Mouse (Mus musculus) embryonic facial prominence, embryonic 14.5 days (tissue): Measurements from ENCODE around the gene Stard13. TPM values are rescaled to one million over a fixed set of nuclear protein-coding genes. Genes with fewer than 3 reads are reported as not detected.

ENCODE experiments used
- ATAC-seq: fragments of 200-750 bp; cut with Nextera tagmentation; 2 replicates; pipeline ENCODE4 v1.8.0; 2017; ENCODE audit warnings: low read depth, moderate number of reproducible peaks, moderate TSS enrichment
- DNase-seq: peaks from one replicate; pipeline ENCODE4 v3.0.0-alpha.2; 2015; ENCODE audit warnings: low spot score
- H3K27ac ChIP-seq: fragments of 300-500 bp; sonication (generic); replicated peaks from 2 replicates; pipeline ENCODE4 v1.5.1; 2014; ENCODE audit warnings: low read depth, mild to moderate bottlenecking, low read length, moderate library complexity
- H3K27me3 ChIP-seq: fragments of 300-500 bp; sonication (generic); replicated peaks from 2 replicates; pipeline ENCODE4 v1.6.1; 2014; ENCODE audit warnings: low read length; ENCODE audit not compliant: control insufficient read depth, insufficient read depth
- H3K36me3 ChIP-seq: fragments of 300-500 bp; sonication (generic); 2 replicates; pipeline ENCODE4 v1.6.1; 2014; ENCODE audit warnings: low read length, mixed read lengths; ENCODE audit not compliant: control insufficient read depth, insufficient read depth
- H3K4me1 ChIP-seq: fragments of 300-500 bp; sonication (generic); 2 replicates; pipeline ENCODE4 v1.6.1; 2014; ENCODE audit warnings: antibody characterized with exemption, low read length; ENCODE audit not compliant: control insufficient read depth, insufficient read depth
- H3K4me2 ChIP-seq: fragments of 300-500 bp; sonication (generic); 2 replicates; pipeline ENCODE4 v1.6.1; 2014; ENCODE audit warnings: low read depth, mild to moderate bottlenecking, low read length, moderate library complexity, mixed read lengths
- H3K4me3 ChIP-seq: fragments of 300-500 bp; sonication (generic); 2 replicates; pipeline ENCODE4 v1.5.1; 2014; ENCODE audit warnings: low read depth, mild to moderate bottlenecking, low read length
- H3K9ac ChIP-seq: fragments of 300-500 bp; sonication (generic); 2 replicates; pipeline ENCODE4 v1.6.1; 2014; ENCODE audit warnings: low read depth, mild to moderate bottlenecking, low read length, moderate library complexity, mixed read lengths
- H3K9me3 ChIP-seq: fragments of 300-500 bp; sonication (generic); 2 replicates; pipeline ENCODE4 v1.6.1; 2016; ENCODE audit warnings: low read length; ENCODE audit not compliant: control insufficient read depth
- WGBS: fragments of 180-500 bp; shearing (Covaris S2); extraction: QIAGEN DNeasy Blood & Tissue Kit; methylation state at CpG from one replicate; pipeline ENCODE4 v1.1.7; 2014; 5-methylcytosine and 5-hydroxymethylcytosine counted together
- polyA plus RNA-seq: library from polyadenylated mRNA; unstranded; fragments of >200 nt; fragmentation: Nextera tagmentation; extraction: Ambion mirVana; gene quantifications from 2 replicates; pipeline ENCODE4 v1.2.1, GENCODE M21; 2014

Stard13 gene
- polyA plus RNA-seq, 1 experiment from 2014 or later = 13.3 TPM

DNA sequence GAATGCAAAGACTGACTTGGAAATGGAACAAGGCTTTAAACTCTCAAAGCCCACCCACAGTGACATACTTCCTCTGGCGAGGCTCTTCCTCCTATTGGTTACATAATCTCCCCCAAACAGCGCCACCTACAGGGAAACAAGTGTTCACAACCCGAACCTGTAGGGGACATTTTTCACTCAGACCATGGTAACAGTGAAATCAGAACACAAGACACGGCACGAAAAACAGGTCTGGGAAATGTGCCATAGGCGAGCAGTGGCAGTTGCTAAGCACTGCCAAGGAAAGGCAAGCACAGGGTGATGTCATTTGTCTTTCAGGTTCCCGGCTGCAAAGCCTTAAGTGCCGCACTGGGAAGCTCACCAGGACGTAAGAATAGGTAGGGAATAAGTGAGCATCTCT is 82.1 kb downstream of the Stard13 start:
- DNase-seq (no peak), ATAC-seq (no peak)
- peaks cover 8% of the 10 kb centered on the region; the same call in 1 of the 2 replicates for H3K4me1 ChIP-seq
- H3K27me3 ChIP-seq = no peaks in the 10 kb centered on the region
- no peak overlapping the region for H3K27ac ChIP-seq
- no peak overlapping the region for H3K4me2 ChIP-seq
- H3K9me3 ChIP-seq = no peaks in the 10 kb centered on the region
- WGBS = 91% methylated on average over 9 of the region's 9 CpGs
- no peak overlapping the region for H3K4me3 ChIP-seq
- no peaks in the 10 kb centered on the region for H3K36me3 ChIP-seq
- H3K9ac ChIP-seq = no peak overlapping the region

DNA sequence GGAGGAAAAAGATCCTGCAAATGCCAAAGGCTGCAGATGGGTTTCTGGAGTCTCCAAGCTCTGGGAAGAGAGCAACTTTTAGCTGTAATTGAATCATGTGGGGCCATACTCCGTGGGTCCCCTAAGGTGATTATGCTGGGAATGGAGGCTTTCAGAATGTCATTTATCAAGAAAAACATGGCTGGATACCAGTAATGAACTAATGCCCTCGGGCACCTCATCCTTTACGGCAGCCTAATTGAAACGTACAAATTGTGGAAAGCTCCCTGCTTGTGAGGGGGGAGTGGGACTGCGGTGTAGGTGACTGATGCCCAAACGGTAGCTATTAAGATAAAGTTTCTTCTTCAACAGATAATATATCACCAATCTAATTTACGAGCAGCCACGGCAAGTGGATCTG is 84.1 kb downstream of the Stard13 start:
- H3K27me3 ChIP-seq = no peaks in the 10 kb centered on the region
- no peak overlapping the region for H3K27ac ChIP-seq
- DNase-seq (no peak), ATAC-seq (no peak; the same call in 1 of the 2 replicates)
- peaks cover under 1% of the 10 kb centered on the region; the same call in 1 of the 2 replicates for H3K4me1 ChIP-seq
- no peak overlapping the region for H3K4me2 ChIP-seq
- H3K9ac ChIP-seq = no peak overlapping the region
- no peaks in the 10 kb centered on the region for H3K36me3 ChIP-seq
- WGBS = 36% methylated on average over 8 of the region's 8 CpGs
- H3K4me3 ChIP-seq = no peak overlapping the region
- H3K9me3 ChIP-seq = no peaks in the 10 kb centered on the region

DNA sequence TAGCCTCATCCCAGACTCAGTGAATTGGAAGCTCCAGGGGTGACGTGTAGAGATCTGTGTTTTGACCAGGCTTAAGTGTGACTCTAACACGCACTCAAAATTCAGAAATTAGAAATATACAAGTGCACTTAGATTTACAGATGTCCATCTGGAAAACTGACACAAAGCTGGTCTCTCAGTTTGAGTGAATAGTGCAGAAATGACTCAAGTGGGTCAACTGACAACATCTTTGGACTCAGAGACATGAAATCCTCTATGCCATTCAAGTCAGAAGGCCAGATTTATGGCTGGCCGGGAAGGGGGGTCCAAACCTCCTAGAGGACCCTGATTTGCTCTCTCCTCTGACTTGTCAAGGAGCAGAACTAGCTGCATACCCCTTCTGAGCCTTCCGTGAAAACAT is 85.6 kb downstream of the Stard13 start:
- H3K9me3 ChIP-seq = no peaks in the 10 kb centered on the region
- no peaks in the 10 kb centered on the region for H3K27me3 ChIP-seq
- WGBS = 83% methylated on average over 4 of the region's 4 CpGs
- ATAC-seq (no peak), DNase-seq (no peak)
- peaks cover 5% of the 10 kb centered on the region; the same call in 1 of the 2 replicates for H3K4me1 ChIP-seq
- H3K4me3 ChIP-seq = no peak overlapping the region
- no peaks in the 10 kb centered on the region for H3K36me3 ChIP-seq
- no peak overlapping the region for H3K27ac ChIP-seq
- no peak overlapping the region for H3K4me2 ChIP-seq
- no peak overlapping the region for H3K9ac ChIP-seq

DNA sequence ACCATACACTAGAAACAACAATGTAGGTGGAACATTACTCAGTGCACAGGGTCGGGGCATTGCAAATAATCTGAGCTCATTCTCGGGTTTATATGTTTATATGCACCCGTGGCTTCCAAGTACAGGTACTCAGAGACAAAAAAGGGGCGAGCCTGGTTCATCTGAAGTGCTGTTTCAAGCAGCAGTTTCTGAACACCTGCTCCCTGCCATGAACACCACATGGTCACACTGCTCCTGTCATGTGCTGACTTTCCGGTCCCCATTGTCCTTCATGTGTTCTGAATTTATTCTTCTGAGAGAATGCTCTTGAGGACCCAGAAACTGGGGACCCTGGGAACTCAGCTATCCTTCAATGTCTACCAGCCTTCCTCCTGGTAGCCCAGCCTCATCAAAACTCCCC is 87.8 kb downstream of the Stard13 start:
- Histone ChIP-seq H3K9me3 (no peaks in the 10 kb centered on the region), H3K4me1 (peaks cover 11% of the 10 kb centered on the region; the same call in 1 of the 2 replicates), H3K36me3 (no peaks in the 10 kb centered on the region), H3K4me2 (no peak overlapping the region), H3K4me3 (no peak overlapping the region), H3K27me3 (no peaks in the 10 kb centered on the region), H3K9ac (no peak overlapping the region), H3K27ac (no peak overlapping the region)
- ATAC-seq = no peak
- 77% methylated on average over 5 of the region's 5 CpGs for WGBS
- DNase-seq = no peak

DNA sequence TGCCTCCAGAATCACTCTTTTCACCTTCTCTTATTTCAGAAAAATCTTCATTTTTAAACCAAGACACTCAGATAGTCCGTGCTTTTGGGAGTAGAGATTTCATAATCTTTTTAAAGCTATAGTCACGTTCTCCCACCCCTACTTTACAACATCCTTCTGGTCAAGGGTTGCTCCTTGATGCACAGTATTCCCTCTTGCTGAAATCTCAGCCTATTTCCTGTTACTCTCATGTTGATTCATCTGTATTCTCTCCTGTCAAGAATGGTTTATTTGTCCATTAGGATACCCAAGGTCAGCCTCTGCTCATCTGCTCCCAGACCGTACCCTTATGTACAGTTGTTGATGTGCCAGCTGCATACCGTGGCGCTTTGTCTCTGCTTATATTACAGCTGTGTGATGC is 89.7 kb downstream of the Stard13 start:
- no peak overlapping the region; the same call in 1 of the 2 replicates for H3K27ac ChIP-seq
- H3K36me3 ChIP-seq = no peaks in the 10 kb centered on the region
- 72% methylated on average over 5 of the region's 5 CpGs for WGBS
- H3K4me2 ChIP-seq = no peak overlapping the region
- ATAC-seq (no peak), DNase-seq (no peak)
- no peak overlapping the region for H3K4me3 ChIP-seq
- H3K27me3 ChIP-seq = no peaks in the 10 kb centered on the region
- peaks cover 11% of the 10 kb centered on the region; the same call in 1 of the 2 replicates for H3K4me1 ChIP-seq
- H3K9ac ChIP-seq = no peak overlapping the region
- H3K9me3 ChIP-seq = no peaks in the 10 kb centered on the region

DNA sequence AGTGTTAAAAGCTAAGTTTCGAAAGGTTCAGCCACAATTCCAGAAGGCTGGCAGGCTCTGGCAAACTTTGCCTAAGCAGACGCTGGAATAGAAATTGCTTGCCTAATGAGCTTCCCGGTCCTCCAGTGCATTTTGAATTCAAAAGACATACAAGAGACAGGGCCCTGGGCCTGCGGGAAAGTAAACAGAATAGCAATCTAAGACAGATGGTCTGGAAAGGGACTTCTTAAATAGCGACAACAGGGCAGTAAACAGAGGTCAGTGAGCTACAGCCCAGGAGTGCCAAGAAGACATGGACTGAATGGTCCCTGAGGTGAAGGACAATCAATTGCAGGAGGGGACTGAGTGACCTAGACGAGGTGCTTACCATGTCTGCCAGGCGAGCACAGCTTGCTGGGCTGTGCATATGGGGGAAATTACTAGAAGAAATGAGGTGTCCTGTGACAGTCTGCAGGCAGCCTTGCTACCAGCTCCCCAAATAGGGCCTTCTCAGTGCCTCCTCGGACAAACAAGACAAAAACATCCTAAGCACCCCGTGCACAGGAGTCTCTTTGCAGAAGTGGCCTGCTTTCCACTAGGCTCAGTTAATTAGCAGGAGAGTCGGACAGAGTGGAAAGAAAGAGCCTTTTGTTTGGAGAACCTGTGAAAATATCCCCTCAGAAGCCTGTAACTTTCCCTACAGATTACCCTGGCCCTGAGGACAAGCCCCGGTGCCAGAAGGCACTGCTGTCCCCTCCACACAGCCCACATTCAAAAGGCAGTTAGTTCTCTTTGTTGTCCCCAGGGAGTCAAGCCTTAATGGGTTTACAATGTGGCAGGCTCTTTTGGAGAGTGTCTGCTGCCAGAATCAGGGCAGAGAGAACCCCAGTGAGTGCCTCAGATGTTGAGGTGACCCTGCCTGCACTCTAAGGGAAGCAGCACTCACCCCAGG is 90.7 kb downstream of the Stard13 start:
- ATAC-seq (0 out of 2 replicates have a peak, but pooled peaks have one; percentile 58), DNase-seq (no peak)
- Histone ChIP-seq H3K4me2 (no peak overlapping the region), H3K36me3 (no peaks in the 10 kb centered on the region), H3K27ac (peak overlapping the region; percentile 48; the same call in 1 of the 2 replicates), H3K4me3 (no peak overlapping the region), H3K27me3 (no peaks in the 10 kb centered on the region), H3K9ac (no peak overlapping the region), H3K4me1 (peaks cover 11% of the 10 kb centered on the region; the same call in 1 of the 2 replicates), H3K9me3 (no peaks in the 10 kb centered on the region)
- 15% methylated on average over 11 of the region's 11 CpGs for WGBS

DNA sequence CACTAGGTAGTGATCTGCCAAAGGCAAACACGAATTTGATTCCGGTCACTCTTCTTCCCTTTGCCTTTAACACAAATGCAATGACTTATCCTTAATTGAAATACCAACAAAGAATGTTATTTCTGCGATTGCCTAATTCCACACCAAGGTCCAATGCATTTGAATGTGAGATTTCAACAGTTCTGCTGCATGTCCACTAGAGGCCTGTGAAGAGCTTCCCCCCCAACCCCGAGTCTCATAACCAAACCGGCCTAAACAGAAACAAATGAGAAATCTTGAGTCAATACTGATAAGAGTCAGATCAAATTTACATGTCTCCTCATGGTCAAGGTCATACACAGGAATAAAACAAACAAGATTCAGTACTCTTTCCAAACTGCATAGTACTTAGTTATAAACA is 91.4 kb downstream of the Stard13 start:
- no peaks in the 10 kb centered on the region for H3K36me3 ChIP-seq
- H3K9ac ChIP-seq = no peak overlapping the region
- H3K4me3 ChIP-seq = no peak overlapping the region
- H3K4me1 ChIP-seq = peaks cover 11% of the 10 kb centered on the region; the same call in 1 of the 2 replicates
- 34% methylated on average over 5 of the region's 5 CpGs for WGBS
- H3K4me2 ChIP-seq = no peak overlapping the region
- no peaks in the 10 kb centered on the region for H3K27me3 ChIP-seq
- DNase-seq (peak; percentile 61), ATAC-seq (0 out of 2 replicates have a peak, but pooled peaks have one; percentile 70)
- no peaks in the 10 kb centered on the region for H3K9me3 ChIP-seq
- H3K27ac ChIP-seq = 0 out of 2 replicates have a peak overlapping the region, but pooled peaks have one; percentile 48

DNA sequence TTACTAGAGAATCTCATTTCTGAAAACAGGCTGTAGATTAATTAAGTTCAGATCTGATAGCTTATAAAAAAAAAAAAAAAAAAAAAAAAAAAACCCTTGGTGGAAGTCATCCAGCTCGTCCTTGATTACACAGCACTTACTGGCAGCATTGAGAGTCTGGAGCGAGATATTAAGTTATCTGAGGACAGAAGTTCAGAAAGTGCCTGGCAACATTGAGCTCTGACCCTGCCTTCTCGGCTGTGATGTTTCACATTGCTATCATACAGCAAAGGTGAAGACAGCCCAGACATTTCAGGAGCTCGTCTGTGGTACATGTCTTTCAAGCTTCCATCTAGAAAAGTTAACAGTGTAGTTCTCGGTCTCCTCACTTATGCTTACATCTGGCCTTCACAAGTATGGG is 95.7 kb downstream of the Stard13 start:
- DNase-seq (no peak), ATAC-seq (no peak)
- Histone ChIP-seq H3K36me3 (no peaks in the 10 kb centered on the region), H3K27me3 (no peaks in the 10 kb centered on the region), H3K9ac (no peak overlapping the region), H3K4me1 (peaks cover 19% of the 10 kb centered on the region), H3K27ac (no peak overlapping the region), H3K4me3 (no peak overlapping the region), H3K4me2 (no peak overlapping the region), H3K9me3 (no peaks in the 10 kb centered on the region)
- 77% methylated on average over 5 of the region's 5 CpGs for WGBS
